Mouse (Mus musculus) liver, adult 2 months (tissue): Measurements from ENCODE around the gene Bcdin3d.
"Not testable (repeated sequence)": the region's sequence is repeated elsewhere in the genome, so short reads cannot be mapped to it uniquely, and the experiment has no call there.

ENCODE experiments used
- CTCF ChIP-seq: fragments of 200-500 bp; IDR thresholded peaks from 2 replicates; pipeline ENCODE4 v1.5.1; 2011; ENCODE audit warnings: low read depth, low read length, control low read depth
- POLR2A ChIP-seq: fragments of 200-500 bp; IDR thresholded peaks from 2 replicates; pipeline ENCODE4 v1.6.1; 2011; ENCODE audit warnings: low read length, control low read depth; ENCODE audit not compliant: insufficient read depth; ENCODE audit errors: extremely low read depth

DNA sequence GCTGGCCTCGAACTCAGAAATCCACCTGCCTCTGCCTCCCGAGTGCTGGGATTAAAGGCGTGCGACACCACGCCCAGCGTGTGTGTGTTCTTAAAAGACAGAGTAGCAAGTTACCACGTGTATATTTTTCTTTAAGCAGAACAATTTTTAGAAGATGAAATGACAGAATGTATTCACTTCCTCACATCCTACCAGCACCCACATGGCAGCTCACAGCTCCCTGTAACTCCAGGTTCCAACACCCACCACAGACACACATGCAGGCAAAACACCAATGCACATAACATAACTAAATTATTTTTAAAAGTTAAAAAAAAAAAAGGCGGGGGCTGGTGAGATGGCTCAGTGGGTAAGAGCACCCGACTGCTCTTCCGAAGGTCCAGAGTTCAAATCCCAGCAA, 28.4 kb downstream of the Bcdin3d start:
- not testable (repeated sequence) for TF ChIP-seq CTCF, POLR2A
